Mouse (Mus musculus): Measurements from ENCODE around the gene Zfp367. TPM values are rescaled to one million over a fixed set of nuclear protein-coding genes. Genes with fewer than 3 reads are reported as not detected.

Zfp367 gene
- polyA plus RNA-seq, 1 experiment from 2014 or later, result 10.7 TPM

DNA sequence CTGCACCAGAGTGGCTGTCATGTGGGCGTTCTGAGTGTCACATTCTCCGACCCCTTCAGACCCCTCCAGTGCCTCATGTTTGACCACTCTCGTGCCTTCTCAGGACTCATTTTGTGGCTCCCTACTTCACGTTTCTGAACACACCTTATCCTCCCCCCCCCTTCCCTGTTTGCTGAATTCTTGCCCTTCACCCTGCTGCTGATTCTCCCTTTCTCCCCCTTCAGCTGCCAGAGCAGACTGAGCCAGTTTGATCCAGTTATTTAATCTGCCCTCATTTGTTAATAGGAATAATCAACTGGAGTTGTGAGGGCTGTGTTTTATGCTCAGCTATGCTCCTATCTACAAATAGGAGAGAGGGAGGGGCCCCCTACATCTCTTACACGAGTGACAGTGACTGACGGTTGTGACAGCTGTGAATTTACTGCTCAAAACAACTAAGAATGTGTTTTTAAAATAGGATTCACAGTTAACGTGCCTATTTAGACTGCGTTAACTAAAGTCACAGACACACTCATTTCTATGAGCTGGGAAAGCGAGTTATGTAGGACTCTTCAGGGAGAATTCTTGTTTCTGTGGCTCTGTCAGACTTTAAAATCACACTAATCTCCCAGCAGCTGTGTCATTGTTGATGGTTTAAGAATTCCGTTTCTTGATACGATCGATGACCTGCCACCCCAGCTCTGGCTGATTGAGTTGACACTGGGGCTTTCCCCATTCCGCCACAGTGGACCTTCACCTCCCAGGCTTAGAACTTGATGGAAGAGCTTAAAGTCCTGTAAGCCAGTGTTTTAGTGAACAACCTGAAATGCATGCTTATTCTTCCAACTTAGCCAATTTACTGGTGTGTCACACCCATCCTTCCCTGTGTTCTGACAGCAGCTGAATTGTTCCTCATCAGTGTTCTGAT, 26.0 kb upstream of the Zfp367 start:
- Histone ChIP-seq H3K4me3 (no peak overlapping the region), H3K27me3 (replicated peaks) (no peaks in the 10 kb centered on the region), H3K27ac (no peak overlapping the region), H3K9me3 (no peaks in the 10 kb centered on the region), H3K36me3 (peaks cover 50% of the 10 kb centered on the region), H3K4me2 (replicated peaks) (no peak overlapping the region), H3K9ac (no peak overlapping the region), H3K4me1 (no peaks in the 10 kb centered on the region)
- no peak for ATAC-seq (ENCODE audit: low FRiP score, low read depth)
- WGBS, result 84% methylated on average over 13 of the region's 13 CpGs

DNA sequence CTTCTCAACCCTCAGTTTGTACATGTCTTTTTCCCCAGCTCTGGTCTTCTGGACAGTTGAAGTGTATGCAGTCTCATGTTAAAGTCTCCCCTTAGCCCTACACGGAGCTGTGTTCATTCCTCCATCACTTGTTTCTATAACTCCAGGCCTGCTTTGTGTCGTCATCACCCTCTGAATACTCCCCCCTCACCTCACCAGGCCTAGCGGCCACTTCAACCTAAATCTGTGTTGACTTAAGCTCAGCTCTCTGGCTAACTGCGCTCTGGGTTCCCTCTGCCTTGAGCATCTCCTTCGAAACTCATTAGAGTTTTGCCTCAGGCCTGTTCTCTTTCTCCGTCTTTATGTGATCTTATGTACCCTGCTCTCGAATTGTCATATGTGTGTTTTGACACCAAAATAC, 25.0 kb upstream of the Zfp367 start:
- Histone ChIP-seq H3K4me1 (no peaks in the 10 kb centered on the region), H3K4me3 (no peak overlapping the region), H3K36me3 (peaks cover 52% of the 10 kb centered on the region), H3K27ac (no peak overlapping the region), H3K27me3 (replicated peaks) (no peaks in the 10 kb centered on the region), H3K4me2 (replicated peaks) (no peak overlapping the region), H3K9ac (no peak overlapping the region), H3K9me3 (no peaks in the 10 kb centered on the region)
- ATAC-seq (ENCODE audit: low FRiP score, low read depth), result no peak
- 89% methylated on average over 7 of the region's 7 CpGs for WGBS

DNA sequence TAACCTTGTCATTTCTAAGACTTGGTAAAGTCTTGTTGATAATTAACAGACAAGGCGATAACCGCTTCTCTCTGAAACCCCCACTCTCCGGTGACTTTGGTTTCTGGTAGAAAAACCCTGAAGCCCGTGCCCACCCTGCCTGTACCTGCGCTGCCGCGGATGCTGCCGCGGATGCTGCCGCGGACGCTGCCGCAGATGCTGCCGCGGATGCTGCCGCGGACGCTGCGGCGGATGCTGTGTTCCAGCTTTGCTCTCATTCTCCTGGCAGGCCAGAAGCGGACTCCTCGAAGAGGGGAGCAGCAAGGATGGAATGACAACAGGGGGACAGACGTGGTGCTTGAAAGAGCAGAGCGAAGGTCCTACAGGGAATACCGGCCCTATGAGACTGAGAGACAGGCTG, 16.7 kb upstream of the Zfp367 start:
- no peak overlapping the region for H3K4me2 ChIP-seq (replicated peaks)
- no peaks in the 10 kb centered on the region for H3K4me1 ChIP-seq
- H3K4me3 ChIP-seq, result no peak overlapping the region
- WGBS, result 97% methylated on average over 25 of the region's 25 CpGs
- ATAC-seq (ENCODE audit: low FRiP score, low read depth), result no peak
- peaks cover 79% of the 10 kb centered on the region for H3K36me3 ChIP-seq
- no peaks in the 10 kb centered on the region for H3K27me3 ChIP-seq (replicated peaks)
- peaks cover 49% of the 10 kb centered on the region for H3K9me3 ChIP-seq
- H3K27ac ChIP-seq, result no peak overlapping the region
- H3K9ac ChIP-seq, result no peak overlapping the region

DNA sequence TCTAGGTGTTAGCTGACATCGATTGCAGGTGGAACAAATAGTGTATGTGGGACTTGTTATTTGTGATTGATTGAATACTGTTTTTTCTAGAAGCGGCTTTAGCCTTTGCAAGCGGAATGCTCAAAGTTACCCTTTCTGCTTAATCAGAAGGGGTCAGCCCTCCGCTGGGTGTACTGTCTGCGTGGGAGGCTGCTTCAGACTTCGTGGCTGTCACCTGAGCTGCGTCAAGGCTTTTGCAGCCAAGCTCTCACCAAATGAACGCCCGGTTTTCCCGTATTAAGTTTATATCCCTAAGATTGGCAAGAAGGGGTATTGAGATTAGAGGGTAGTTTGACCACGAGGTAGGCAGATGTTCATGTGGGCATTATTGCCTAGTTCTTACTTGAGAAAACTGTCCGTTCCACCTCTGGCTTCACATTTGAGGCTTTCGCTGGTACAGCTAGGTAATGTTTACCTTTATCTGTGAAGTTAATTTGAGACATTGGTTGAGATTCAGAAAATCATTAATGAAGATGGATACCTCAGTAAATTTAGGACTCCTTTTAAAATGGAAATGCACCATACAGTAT, 10.2 kb upstream of the Zfp367 start:
- no peak overlapping the region for H3K27ac ChIP-seq
- H3K36me3 ChIP-seq, result peaks cover 18% of the 10 kb centered on the region
- H3K27me3 ChIP-seq (replicated peaks), result no peaks in the 10 kb centered on the region
- ATAC-seq (ENCODE audit: low FRiP score, low read depth), result no peak
- peaks cover 11% of the 10 kb centered on the region for H3K9me3 ChIP-seq
- peak overlapping the region; percentile 81 for H3K4me3 ChIP-seq
- WGBS, result 22% methylated on average over 13 of the region's 13 CpGs
- peak overlapping the region; percentile 89 for H3K9ac ChIP-seq
- peak overlapping the region; percentile 98 for H3K4me2 ChIP-seq (replicated peaks)
- peaks cover 13% of the 10 kb centered on the region for H3K4me1 ChIP-seq

DNA sequence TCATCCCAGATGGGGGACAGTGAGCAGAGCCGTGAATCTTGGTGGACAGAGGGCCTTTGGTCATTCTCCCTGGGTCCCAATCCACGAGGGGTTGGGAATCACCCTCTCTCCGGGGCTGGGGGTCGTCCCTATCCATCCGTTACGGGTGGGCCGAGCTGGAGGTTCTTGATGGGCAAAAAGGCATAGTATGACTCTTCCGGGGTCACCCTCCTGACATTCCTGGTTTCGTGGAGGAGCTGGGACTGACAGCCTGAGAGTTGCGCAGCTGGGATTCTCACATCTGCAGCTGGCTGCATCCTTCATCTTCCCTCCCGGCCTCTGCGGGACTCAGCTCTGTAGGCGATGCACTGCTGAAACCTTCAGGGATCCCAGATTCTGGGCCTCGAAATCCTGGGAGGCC, 9.6 kb upstream of the Zfp367 start:
- Histone ChIP-seq H3K9ac (peak overlapping the region; percentile 89), H3K4me3 (peak overlapping the region; percentile 81), H3K27me3 (replicated peaks) (no peaks in the 10 kb centered on the region), H3K27ac (peak overlapping the region; percentile 51; the same call in 1 of the 2 replicates), H3K4me1 (peaks cover 13% of the 10 kb centered on the region), H3K36me3 (peaks cover 16% of the 10 kb centered on the region), H3K9me3 (peaks cover 10% of the 10 kb centered on the region), H3K4me2 (replicated peaks) (peak overlapping the region; percentile 98)
- ATAC-seq (ENCODE audit: low FRiP score, low read depth), result peak; percentile 6
- under 1% methylated on average over 14 of the region's 14 CpGs for WGBS

DNA sequence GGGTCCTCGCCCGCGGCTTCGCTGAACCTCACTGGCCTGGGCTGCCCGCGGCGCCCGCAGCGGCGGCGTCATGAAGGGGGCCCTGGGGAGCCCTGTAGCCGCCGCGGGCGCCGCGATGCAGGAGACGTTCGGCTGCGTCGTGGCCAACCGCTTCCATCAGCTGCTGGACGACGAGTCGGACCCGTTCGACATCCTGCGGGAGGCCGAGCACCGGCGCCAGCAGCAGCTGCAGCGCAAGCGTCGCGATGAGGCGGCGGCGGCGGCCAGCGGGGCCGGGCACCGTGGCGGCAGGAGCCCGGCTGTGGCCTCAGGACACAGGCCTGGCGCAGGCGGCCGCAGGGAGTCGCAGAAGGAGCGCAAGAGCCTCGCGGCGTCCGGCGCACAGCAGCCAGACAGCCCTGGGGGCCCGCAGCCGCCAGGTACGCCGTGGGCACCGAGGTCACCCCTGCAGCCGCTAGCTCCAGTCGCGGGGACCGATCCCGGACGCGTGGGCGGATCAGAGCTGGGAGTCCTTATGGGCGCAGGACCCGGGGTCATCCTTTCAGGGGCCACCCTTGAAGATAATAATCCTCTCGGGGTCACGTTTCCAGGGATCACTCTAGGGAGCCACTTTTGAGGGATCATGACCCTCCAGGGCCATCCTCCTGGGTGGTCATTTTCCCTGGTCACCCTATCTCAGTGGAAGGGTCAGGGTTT, 9.1 kb upstream of the Zfp367 start:
- Histone ChIP-seq H3K27me3 (replicated peaks) (no peaks in the 10 kb centered on the region), H3K4me3 (peak overlapping the region; percentile 81), H3K9me3 (peaks cover 6% of the 10 kb centered on the region), H3K4me1 (peaks cover 13% of the 10 kb centered on the region), H3K27ac (peak overlapping the region; percentile 51), H3K36me3 (peaks cover 12% of the 10 kb centered on the region), H3K4me2 (replicated peaks) (peak overlapping the region; percentile 98), H3K9ac (peak overlapping the region; percentile 89)
- peak; percentile 74 for ATAC-seq (ENCODE audit: low FRiP score, low read depth)
- under 1% methylated on average over 70 of the region's 71 CpGs for WGBS

DNA sequence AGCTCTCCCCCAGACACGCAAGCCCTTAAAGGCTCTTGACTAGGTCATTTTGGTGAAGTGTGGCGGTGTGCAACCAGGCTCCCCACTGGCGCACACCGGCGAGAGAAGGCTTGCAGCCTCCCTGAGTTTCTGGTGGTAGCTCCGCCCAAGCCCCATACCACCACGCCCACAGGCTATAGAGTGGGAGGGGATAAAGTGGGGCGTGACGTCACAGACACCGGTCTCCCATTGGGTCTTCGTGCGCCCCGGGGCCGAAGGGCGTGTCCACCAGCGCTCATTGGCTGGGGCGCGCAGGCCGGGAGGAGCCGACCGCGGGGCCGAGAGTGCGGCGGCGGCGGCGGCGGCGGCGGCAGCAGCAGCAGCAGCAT, 8.5 kb upstream of the Zfp367 start, which contains the start of gene Habp4:
TSS of gene Habp4 (plus strand) at position 277 of the 368 bp plus-strand sequence.
- Histone ChIP-seq H3K4me2 (replicated peaks) (peak within 1 kb of the TSS; percentile 98), H3K4me1 (peaks cover 13% of the 10 kb centered on the region), H3K9ac (peak within 1 kb of the TSS; percentile 89), H3K27me3 (replicated peaks) (no peaks in the 10 kb centered on the region), H3K27ac (peak within 1 kb of the TSS; percentile 51), H3K9me3 (0 out of 2 replicates have a peak, but pooled peaks cover under 1% of the 10 kb centered on the region), H3K36me3 (peaks cover 6% of the 10 kb centered on the region), H3K4me3 (peak within 1 kb of the TSS; percentile 81)
- under 1% methylated on average over 30 of the region's 31 CpGs for WGBS
- peak; percentile 96 for ATAC-seq (ENCODE audit: low FRiP score, low read depth)

DNA sequence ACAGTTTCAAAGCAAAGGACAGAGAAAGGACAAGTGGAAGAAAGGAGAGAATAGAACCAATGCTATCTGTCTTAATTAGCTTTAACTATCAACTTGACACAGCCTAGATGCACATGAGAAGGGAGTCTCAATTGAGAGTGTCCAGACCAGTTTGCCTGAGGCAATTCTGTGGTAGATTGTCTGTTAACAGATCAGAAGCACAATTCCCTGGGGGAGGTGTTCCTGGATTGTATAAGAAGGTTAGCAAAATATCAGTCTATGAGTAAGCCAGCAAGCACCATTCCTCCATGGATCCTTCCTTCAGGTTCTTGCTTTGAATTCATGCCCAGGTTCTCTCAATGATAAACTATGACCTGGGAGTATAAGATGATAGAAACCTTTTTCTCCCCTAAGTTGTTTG, 4.0 kb upstream of the Zfp367 start:
- H3K4me3 ChIP-seq, result no peak overlapping the region
- no peak overlapping the region for H3K27ac ChIP-seq
- H3K36me3 ChIP-seq, result no peaks in the 10 kb centered on the region
- no peak overlapping the region for H3K9ac ChIP-seq
- H3K9me3 ChIP-seq, result no peaks in the 10 kb centered on the region
- no peaks in the 10 kb centered on the region for H3K27me3 ChIP-seq (replicated peaks)
- ATAC-seq (ENCODE audit: low FRiP score, low read depth), result no peak
- H3K4me2 ChIP-seq (replicated peaks), result no peak overlapping the region
- H3K4me1 ChIP-seq, result peaks cover 6% of the 10 kb centered on the region

DNA sequence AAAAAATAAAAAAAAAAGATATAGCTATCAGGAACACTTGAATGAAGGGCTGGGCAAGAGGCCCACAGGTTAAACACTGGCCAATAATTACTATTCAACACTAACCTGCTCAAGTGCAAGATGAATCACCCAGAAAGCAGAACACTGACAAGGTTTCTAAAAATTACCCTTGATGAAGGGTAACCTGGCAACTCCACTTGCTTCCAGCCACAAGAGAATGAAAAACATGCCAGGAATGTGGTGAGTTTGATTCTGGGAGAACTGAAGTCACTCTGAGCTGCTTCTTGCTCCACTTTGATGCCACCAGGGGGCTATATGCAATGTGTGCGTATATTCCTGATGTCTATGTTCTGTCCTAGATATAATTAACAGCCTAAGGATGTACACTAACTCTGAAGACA, 2.2 kb upstream of the Zfp367 start:
- H3K9me3 ChIP-seq, result no peaks in the 10 kb centered on the region
- H3K36me3 ChIP-seq, result no peaks in the 10 kb centered on the region
- H3K27ac ChIP-seq, result no peak overlapping the region
- H3K9ac ChIP-seq, result no peak overlapping the region
- H3K4me1 ChIP-seq, result peaks cover 16% of the 10 kb centered on the region; the same call in 1 of the 2 replicates
- no peaks in the 10 kb centered on the region for H3K27me3 ChIP-seq (replicated peaks)
- no peak for ATAC-seq (ENCODE audit: low FRiP score, low read depth)
- 14% methylated on average over 1 of the region's 1 CpGs for WGBS
- no peak overlapping the region for H3K4me2 ChIP-seq (replicated peaks)
- H3K4me3 ChIP-seq, result no peak overlapping the region

DNA sequence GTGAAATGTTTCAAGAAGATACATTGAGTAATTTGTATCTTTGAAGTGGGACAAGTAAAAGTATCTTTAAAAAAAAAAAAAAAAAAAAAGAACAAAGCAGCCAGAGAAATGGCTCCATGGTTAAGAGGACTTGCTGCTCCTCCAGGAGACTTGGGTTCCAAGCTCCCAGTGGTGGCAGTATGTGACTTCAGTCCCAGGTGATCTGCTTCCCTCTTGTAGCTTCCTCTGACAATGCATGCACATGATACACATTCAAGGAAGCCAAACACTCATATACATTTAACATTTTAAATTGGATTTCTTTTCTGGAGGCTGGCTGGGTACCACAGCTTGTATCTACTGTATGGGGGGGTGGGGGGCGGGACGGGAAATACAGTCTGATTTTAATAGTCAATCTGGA, 1.6 kb upstream of the Zfp367 start:
- Histone ChIP-seq H3K9me3 (no peaks in the 10 kb centered on the region), H3K36me3 (no peaks in the 10 kb centered on the region), H3K9ac (no peak overlapping the region), H3K27ac (no peak overlapping the region), H3K4me3 (no peak overlapping the region), H3K4me1 (peaks cover 20% of the 10 kb centered on the region; the same call in 1 of the 2 replicates), H3K27me3 (replicated peaks) (no peaks in the 10 kb centered on the region), H3K4me2 (replicated peaks) (no peak overlapping the region)
- WGBS, result 50% methylated on average over 2 of the region's 2 CpGs
- ATAC-seq (ENCODE audit: low FRiP score, low read depth), result no peak

DNA sequence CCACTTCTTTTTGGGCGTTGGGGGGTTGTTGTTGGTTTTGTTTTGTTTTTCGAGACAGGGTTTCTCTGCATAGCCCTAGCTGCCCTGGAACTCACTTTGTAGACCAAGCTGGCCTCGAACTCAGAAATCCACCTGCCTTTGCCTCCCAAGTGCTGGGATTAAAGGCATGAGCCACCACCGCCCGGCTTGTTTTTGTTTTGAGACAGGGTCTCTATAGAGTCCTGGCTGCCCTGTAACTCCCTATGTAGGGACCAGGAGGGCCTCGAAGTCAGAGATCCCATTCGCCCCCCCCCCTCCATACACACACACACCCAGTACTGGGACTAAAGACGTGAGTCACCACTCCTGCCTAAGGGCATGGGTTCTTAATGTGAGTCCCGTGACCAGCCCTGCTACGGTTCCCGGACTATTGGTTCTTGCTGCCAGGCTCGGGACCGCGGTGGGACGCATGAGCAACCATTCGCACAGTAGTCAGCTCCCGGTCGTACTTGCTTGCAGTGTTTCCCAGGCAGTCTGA, 807 bp upstream of the Zfp367 start:
- under 1% methylated on average over 18 of the region's 18 CpGs for WGBS
- peaks cover 20% of the 10 kb centered on the region; the same call in 1 of the 2 replicates for H3K4me1 ChIP-seq
- ATAC-seq (ENCODE audit: low FRiP score, low read depth), result peak; percentile 56
- peak overlapping the region; percentile 93 for H3K4me2 ChIP-seq (replicated peaks)
- no peaks in the 10 kb centered on the region for H3K36me3 ChIP-seq
- H3K27ac ChIP-seq, result peak overlapping the region; percentile 72; the same call in 1 of the 2 replicates
- H3K9me3 ChIP-seq, result no peaks in the 10 kb centered on the region
- 0 out of 2 replicates have a peak overlapping the region, but pooled peaks have one; percentile 26 for H3K9ac ChIP-seq
- no peaks in the 10 kb centered on the region for H3K27me3 ChIP-seq (replicated peaks)
- peak overlapping the region; percentile 90 for H3K4me3 ChIP-seq

DNA sequence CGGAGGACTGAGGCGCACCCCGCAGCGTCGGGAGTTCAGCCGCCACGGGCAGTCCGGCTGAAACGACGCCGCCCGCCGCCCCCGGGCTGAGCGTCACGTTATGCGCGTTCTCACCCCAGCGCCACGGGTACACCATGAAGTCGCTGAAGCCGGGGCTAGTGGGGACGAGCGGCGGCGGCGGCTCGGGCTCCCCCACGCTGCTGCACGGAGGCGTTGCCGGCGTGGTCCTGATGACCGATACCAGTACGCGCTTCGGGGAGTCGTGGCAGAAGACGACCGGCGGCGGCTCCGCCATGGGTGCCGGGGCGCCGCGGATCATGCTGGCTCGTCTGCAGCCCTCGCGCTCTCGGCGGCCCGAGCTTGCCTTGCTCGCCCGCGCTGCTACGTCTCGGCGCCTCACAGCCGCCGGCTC, 325 bp downstream of the Zfp367 start:
- peaks cover 20% of the 10 kb centered on the region; the same call in 1 of the 2 replicates for H3K4me1 ChIP-seq
- 1% methylated on average over 61 of the region's 61 CpGs for WGBS
- H3K4me3 ChIP-seq, result peak overlapping the region; percentile 90
- no peaks in the 10 kb centered on the region for H3K36me3 ChIP-seq
- no peaks in the 10 kb centered on the region for H3K9me3 ChIP-seq
- H3K27me3 ChIP-seq (replicated peaks), result no peaks in the 10 kb centered on the region
- H3K9ac ChIP-seq, result peak overlapping the region; percentile 75
- peak; percentile 63 for ATAC-seq (ENCODE audit: low FRiP score, low read depth)
- H3K4me2 ChIP-seq (replicated peaks), result peak overlapping the region; percentile 93
- peak overlapping the region; percentile 72 for H3K27ac ChIP-seq

Measured in neural tube, embryonic 12.5 days (tissue).